Mouse (Mus musculus) lung, postnatal 10 days (tissue): Measurements from ENCODE around the gene Snx30.
A peak's percentile ranks its signal among the peaks of the same experiment; 100 is the strongest.

Experiments
- DNase-seq: peaks from one replicate; pipeline ENCODE4 v3.0.0; 2021

Gene Snx30

GRCm38 (mm10) chr4:59914608-59915403 lies 109.2 kb downstream of the Snx30 start, which contains the start of gene Slc46a2:
Slc46a2 (minus strand) TSS chr4:59915056.
- DNase-seq = no peak

GRCm38 (mm10) chr4:59917966-59918365 lies 112.3 kb downstream of the Snx30 start:
- peak; percentile 14 for DNase-seq

- no peak for DNase-seq
Observed at GRCm38 (mm10) chr4:59925082-59925481, 119.4 kb downstream of the Snx30 start.

GRCm38 (mm10) chr4:59927666-59928065 lies 122.0 kb downstream of the Snx30 start:
- DNase-seq = no peak

GRCm38 (mm10) chr4:59928347-59928746 lies 122.7 kb downstream of the Snx30 start:
- peak; percentile 83 for DNase-seq

- no peak for DNase-seq
Observed at GRCm38 (mm10) chr4:59932505-59933281, 127.1 kb downstream of the Snx30 start.

- no peak for DNase-seq
Observed at GRCm38 (mm10) chr4:59937543-59937942, 131.9 kb downstream of the Snx30 start.
